Mouse (Mus musculus) embryonic fibroblast, embryonic 13.5 days (primary cell): Measurements from ENCODE around the gene Cacna1d.

Experiments used
- CTCF ChIP-seq: IDR thresholded peaks from 2 replicates; pipeline ENCODE4 v1.5.1; 2011; ENCODE audit warnings: mild to moderate bottlenecking, control low read depth, low read length, moderate library complexity, borderline replicate concordance; ENCODE audit not compliant: insufficient read depth
- POLR2A ChIP-seq: IDR thresholded peaks from 2 replicates; pipeline ENCODE4 v1.6.1; 2011; ENCODE audit warnings: low read depth, mild to moderate bottlenecking, control low read depth, low read length, moderate library complexity

GRCm38 (mm10) chr14:30208156-30208555 is 283.1 kb downstream of the Cacna1d start:
- TF ChIP-seq POLR2A = no peak
- no peak for TF ChIP-seq CTCF
